Mouse (Mus musculus) limb, embryonic 15.5 days (tissue): ENCODE data around the gene 9930021J03Rik. TPM values are rescaled to one million over a fixed set of nuclear protein-coding genes. Genes with fewer than 3 reads are reported as not detected.

ENCODE experiments used
- polyA plus RNA-seq: library from polyadenylated mRNA; unstranded; fragments of >200 nt; fragmentation: Nextera tagmentation; extraction: Ambion mirVana; gene quantifications from 2 replicates; pipeline ENCODE4 v1.2.1, GENCODE M21; 2015

The 9930021J03Rik gene
- polyA plus RNA-seq, 1 experiment from 2014 or later, result 5.0 TPM

Other genes with a start within 250 kb of the 9930021J03Rik start
- gene Ermp1, start 157.6 kb downstream of the 9930021J03Rik start, polyA plus RNA-seq, result 16.9 and 21.5 TPM in 2 replicates
- 1.6 and 1.7 TPM in 2 replicates for gene Mlana, start 108.2 kb downstream of the 9930021J03Rik start, polyA plus RNA-seq
- gene Ranbp6, start 7.0 kb upstream of the 9930021J03Rik start, polyA plus RNA-seq, result 15.8 and 17.3 TPM in 2 replicates
- 7.3 and 9.2 TPM in 2 replicates for gene Il33, start 119.1 kb upstream of the 9930021J03Rik start, polyA plus RNA-seq
- gene Trpd52l3, start 197.8 kb upstream of the 9930021J03Rik start, polyA plus RNA-seq, result not detected in 2 replicates
- gene Uhrf2, start 224.5 kb upstream of the 9930021J03Rik start, polyA plus RNA-seq, result 44.5 and 60.6 TPM in 2 replicates